ENCODE assay signal across 21 mouse cellular contexts in genomic region chr12:49389666-49390065, GRCm38 (mm10). TPM values are rescaled to one million over a fixed set of nuclear protein-coding genes. Genes with fewer than 3 reads are reported as not detected.
DNase-seq lines count a peak whose midpoint lies in the region; ATAC-seq and TF ChIP-seq lines count a peak whose summit lies in the region.
"Had no signal": no experiment of that assay in that cellular context is flagged by ENCODE, and none has a peak within 500 bp of the region (broad histone marks: within the 10 kb centered on the region; RNA-seq: fewer than 3 reads in every experiment).

No protein-coding gene starts in this region.

- H3K27me3 ChIP-seq in embryonic facial prominence, embryonic 11.5 days (ENCODE audit: control insufficient read depth, insufficient read depth, low read length): peaks cover 35% of the 10 kb centered on the region
- H3K27me3 ChIP-seq in forebrain, postnatal 0 days (ENCODE audit: insufficient read depth, low read length): no peaks in the 10 kb centered on the region

- 0% methylated on average over 5 of the region's 5 CpGs for WGBS in embryonic facial prominence, embryonic 11.5 days
- WGBS in forebrain, postnatal 0 days: 2% methylated on average over 5 of the region's 5 CpGs

- no peak overlapping the region for H3K9ac ChIP-seq in embryonic facial prominence, embryonic 11.5 days (replicated peaks; ENCODE audit: low read length)
- H3K9ac ChIP-seq in forebrain, postnatal 0 days: peak overlapping the region; percentile 98
- H3K9ac ChIP-seq: embryonic facial prominence, embryonic 15.5 days; midbrain, embryonic 12.5 days had no signal

- no peak for TF ChIP-seq CTCF in left cerebral cortex, adult 2 months (IDR thresholded peaks at IDR 0.05)
- no peak for TF ChIP-seq CTCF in forebrain, postnatal 0 days (IDR thresholded peaks at IDR 0.05; ENCODE audit: low read depth)

- H3K36me3 ChIP-seq in embryonic facial prominence, embryonic 11.5 days (replicated peaks; ENCODE audit: control insufficient read depth, insufficient read depth, low read depth, low read length): no peaks in the 10 kb centered on the region
- peaks cover 17% of the 10 kb centered on the region for H3K36me3 ChIP-seq in forebrain, postnatal 0 days (ENCODE audit: insufficient read depth)
- H3K36me3 ChIP-seq: embryonic facial prominence, embryonic 15.5 days; limb, embryonic 10.5 days; midbrain, embryonic 12.5 days had no signal

- H3K4me2 ChIP-seq in embryonic facial prominence, embryonic 11.5 days (ENCODE audit: low read depth, low read length): no peak overlapping the region
- H3K4me2 ChIP-seq in forebrain, postnatal 0 days (ENCODE audit: low read depth): peak overlapping the region; percentile 86
- H3K4me2 ChIP-seq: embryonic facial prominence, embryonic 15.5 days; heart, embryonic 11.5 days; liver, embryonic 11.5 days; midbrain, embryonic 12.5 days had no signal

- peaks cover 2% of the 10 kb centered on the region; the same call in 1 of the 2 replicates for H3K4me1 ChIP-seq in embryonic facial prominence, embryonic 11.5 days (ENCODE audit: control insufficient read depth, insufficient read depth, low read length)
- H3K4me1 ChIP-seq in forebrain, postnatal 0 days (ENCODE audit: insufficient read depth): no peaks in the 10 kb centered on the region
- H3K4me1 ChIP-seq: midbrain, embryonic 12.5 days had no signal

- peak overlapping the region; percentile 98 for H3K27ac ChIP-seq in left cerebral cortex, adult 2 months
- no peak overlapping the region for H3K27ac ChIP-seq in embryonic facial prominence, embryonic 11.5 days (replicated peaks; ENCODE audit: low read depth, low read length)
- H3K27ac ChIP-seq in forebrain, postnatal 0 days (ENCODE audit: low read depth, low read length): peak overlapping the region; percentile 98
- H3K27ac ChIP-seq: embryonic facial prominence, embryonic 15.5 days; hindbrain, postnatal 0 days; limb, embryonic 10.5 days; midbrain, embryonic 12.5 days had no signal

- intact Hi-C loops in left cerebral cortex, adult 2 months (cut with DNase I): loop anchor here (2.0 to 5.0 kb wide), 4 partner anchors 561 to 893 kb away; no protein-coding TSS in a partner anchor

- DNase-seq in left cerebral cortex, adult 2 months (ENCODE audit: extremely low spot score in 1 of 2, low spot score in 2 of 2): no peak
- no peak for DNase-seq in left cerebral cortex, adult 9 months (ENCODE audit: low spot score in 2 of 2)
- peak; percentile 29 for DNase-seq in embryo, embryonic 10 days (ENCODE audit: low spot score)
- DNase-seq in embryonic facial prominence, embryonic 11.5 days (ENCODE audit: low spot score): peak; percentile 35
- DNase-seq in forebrain, postnatal 0 days: peak; percentile 71
- DNase-seq in adrenal gland, postnatal 25 days: no peak
- DNase-seq: gastrocnemius, postnatal 14 days; heart, postnatal 14 days; kidney, adult 2 months; kidney, postnatal 25 days; lung, adult 2 months; lung, postnatal 4 days; right cerebral cortex, postnatal 14 days had no signal

- H3K9me3 ChIP-seq in embryonic facial prominence, embryonic 11.5 days (replicated peaks; ENCODE audit: control insufficient read depth, low read length): no peaks in the 10 kb centered on the region
- no peaks in the 10 kb centered on the region for H3K9me3 ChIP-seq in forebrain, postnatal 0 days (ENCODE audit: low read length)
- H3K9me3 ChIP-seq: embryonic facial prominence, embryonic 15.5 days; limb, embryonic 10.5 days; midbrain, embryonic 12.5 days had no signal

- peak overlapping the region; percentile 72 for H3K4me3 ChIP-seq in left cerebral cortex, adult 2 months
- no peak overlapping the region for H3K4me3 ChIP-seq in embryonic facial prominence, embryonic 11.5 days (ENCODE audit: low read depth, low read length)
- peak overlapping the region; percentile 54 for H3K4me3 ChIP-seq in forebrain, postnatal 0 days (ENCODE audit: low read depth, low read length)
- H3K4me3 ChIP-seq: embryonic facial prominence, embryonic 15.5 days; limb, embryonic 10.5 days had no signal

- ATAC-seq in embryonic facial prominence, embryonic 11.5 days (replicated peaks; ENCODE audit: insufficient number of reproducible peaks, low FRiP score, low TSS enrichment, low read depth): no peak
- 0 out of 2 replicates have a peak, but pooled peaks have one; percentile 8 for ATAC-seq in forebrain, postnatal 0 days
- ATAC-seq in erythroid progenitor cell, adult 5-6 weeks (replicated peaks; ENCODE audit: low FRiP score, poor library complexity, severe bottlenecking): no peak
- ATAC-seq: hindbrain, postnatal 0 days had no signal

RNA-seq across cellular contexts. Expression of gene Gm43517, which starts 4.7 kb away (rescaled TPM):
- total RNA-seq in left cerebral cortex, adult 2 months (2021): 1 to 10 TPM; 6.9 to 8.6 TPM
- 0.10 TPM in 1 of 2 replicates, not detected in the other for polyA plus RNA-seq in embryonic facial prominence, embryonic 11.5 days (2014; fragmentation: Nextera tagmentation; extraction: Ambion mirVana)
- 16.1 and 16.8 TPM in 2 replicates for total RNA-seq in forebrain, postnatal 0 days (2014; rRNA removed)
- 0.53 and 0.85 TPM in 2 replicates for polyA plus RNA-seq in forebrain, postnatal 0 days (2015; fragmentation: Nextera tagmentation; extraction: Ambion mirVana)
- not detected in 2 replicates for total RNA-seq in adrenal gland, postnatal 25 days (2021)
- not detected in 2 replicates for total RNA-seq in erythroid progenitor cell, adult 5-6 weeks (2015; ENCODE audit: low replicate concordance)
- total RNA-seq in erythroid progenitor cell, adult 5-6 weeks (2017; ENCODE audit: low replicate concordance): not detected in 2 replicates
- total RNA-seq: gastrocnemius, postnatal 14 days; heart, postnatal 14 days; hindbrain, postnatal 0 days had no signal
- polyA plus RNA-seq: heart, embryonic 11.5 days; hindbrain, postnatal 0 days; kidney, adult 2 months; limb, embryonic 10.5 days; liver, embryonic 11.5 days; lung, adult 2 months; stomach, embryonic 16.5 days had no signal

RNA-seq across cellular contexts. Expression of gene Foxg1, which starts 7.2 kb away (rescaled TPM):
- 100 to 1,000 TPM; 111 to 112 TPM for total RNA-seq in left cerebral cortex, adult 2 months (2021)
- polyA plus RNA-seq in embryonic facial prominence, embryonic 11.5 days (2014; fragmentation: Nextera tagmentation; extraction: Ambion mirVana): 3.7 and 5.0 TPM in 2 replicates
- 76.5 and 79.4 TPM in 2 replicates for total RNA-seq in forebrain, postnatal 0 days (2014; rRNA removed)
- polyA plus RNA-seq in forebrain, postnatal 0 days (2015; fragmentation: Nextera tagmentation; extraction: Ambion mirVana): 50.8 and 53.4 TPM in 2 replicates
- not detected in 2 replicates for total RNA-seq in adrenal gland, postnatal 25 days (2021)
- total RNA-seq in erythroid progenitor cell, adult 5-6 weeks (2015; ENCODE audit: low replicate concordance): not detected in 2 replicates
- not detected in 2 replicates for total RNA-seq in erythroid progenitor cell, adult 5-6 weeks (2017; ENCODE audit: low replicate concordance)
- total RNA-seq: gastrocnemius, postnatal 14 days; heart, postnatal 14 days had no signal
- polyA plus RNA-seq: hindbrain, postnatal 0 days; kidney, adult 2 months had no signal

Comparison
In these comparisons a context has a peak if more than half of its experiments do, and no peak if none do; other contexts are left out.
1. DNase-seq: peak in embryo, embryonic 10 days (single experiment), embryonic facial prominence, embryonic 11.5 days (single experiment) and forebrain, postnatal 0 days (single experiment); none in left cerebral cortex, adult 2 months (0 of 2), left cerebral cortex, adult 9 months (0 of 2) and adrenal gland, postnatal 25 days (single experiment).
2. RNA of gene Foxg1, which starts 7.2 kb away (total RNA-seq): 111 to 112 TPM in left cerebral cortex, adult 2 months and 76.5 to 79.4 TPM in forebrain, postnatal 0 days; not detected in adrenal gland, postnatal 25 days and not detected in erythroid progenitor cell, adult 5-6 weeks; every median in the first group is over 10 times any median in the second.